Mouse (Mus musculus): ENCODE results near the gene Dnajc4.
A peak's percentile ranks its signal among the peaks of the same experiment; 100 is the strongest.
"Not testable (repeated sequence)": the region's sequence is repeated elsewhere in the genome, so short reads cannot be mapped to it uniquely, and the experiment has no call there.

The Dnajc4 gene

GRCm38 (mm10) chr19:6995255-6995991, 3.1 kb upstream of the Dnajc4 start:
- DNase-seq (ENCODE audit: low read depth, low spot score), result peak; percentile 38

- DNase-seq (ENCODE audit: low read depth, low spot score), result no peak
Observed at GRCm38 (mm10) chr19:6994489-6994888, 2.1 kb upstream of the Dnajc4 start.

GRCm38 (mm10) chr19:6994002-6994401, 1.6 kb upstream of the Dnajc4 start:
- DNase-seq (ENCODE audit: low read depth, low spot score), result no peak

GRCm38 (mm10) chr19:6993011-6993770, 819 bp upstream of the Dnajc4 start:
- no peak for DNase-seq (ENCODE audit: low read depth, low spot score)

GRCm38 (mm10) chr19:6991166-6991565, 1.2 kb downstream of the Dnajc4 start:
- DNase-seq (ENCODE audit: low read depth, low spot score), result not testable (repeated sequence)

GRCm38 (mm10) chr19:6990712-6991111, 1.7 kb downstream of the Dnajc4 start:
- no peak for DNase-seq (ENCODE audit: low read depth, low spot score)

- no peak for DNase-seq (ENCODE audit: low read depth, low spot score)
Observed at GRCm38 (mm10) chr19:6989251-6989650, 3.1 kb downstream of the Dnajc4 start.

- no peak for DNase-seq (ENCODE audit: low read depth, low spot score)
Observed at GRCm38 (mm10) chr19:6987904-6988285, 4.5 kb downstream of the Dnajc4 start.

- peak; percentile 67 for DNase-seq (ENCODE audit: low read depth, low spot score)
Observed at GRCm38 (mm10) chr19:6987061-6987903, 5.1 kb downstream of the Dnajc4 start, which contains the start of gene Vegfb. TSS of gene Vegfb (minus strand) at chr19:6987651.

GRCm38 (mm10) chr19:6985951-6986708, 6.2 kb downstream of the Dnajc4 start:
- no peak for DNase-seq (ENCODE audit: low read depth, low spot score)

- no peak for DNase-seq (ENCODE audit: low read depth, low spot score)
Observed at GRCm38 (mm10) chr19:6985300-6985699, 7.1 kb downstream of the Dnajc4 start.

GRCm38 (mm10) chr19:6983621-6984020, 8.8 kb downstream of the Dnajc4 start:
- DNase-seq (ENCODE audit: low read depth, low spot score), result no peak

GRCm38 (mm10) chr19:6981465-6981864, 10.9 kb downstream of the Dnajc4 start:
- no peak for DNase-seq (ENCODE audit: low read depth, low spot score)

GRCm38 (mm10) chr19:6980381-6981093, 11.8 kb downstream of the Dnajc4 start, which contains the start of gene Fkbp2:
TSS of gene Fkbp2 (minus strand) at chr19:6980501.
- DNase-seq (ENCODE audit: low read depth, low spot score), result peak; percentile 99

- DNase-seq (ENCODE audit: low read depth, low spot score), result peak; percentile 100
Observed at GRCm38 (mm10) chr19:6979486-6980380, 12.6 kb downstream of the Dnajc4 start.

- DNase-seq (ENCODE audit: low read depth, low spot score), result peak; percentile 61
Observed at GRCm38 (mm10) chr19:6979001-6979479, 13.3 kb downstream of the Dnajc4 start.

- no peak for DNase-seq (ENCODE audit: low read depth, low spot score)
Observed at GRCm38 (mm10) chr19:6978639-6978974, 13.8 kb downstream of the Dnajc4 start.

GRCm38 (mm10) chr19:6977759-6978638, 14.4 kb downstream of the Dnajc4 start:
- DNase-seq (ENCODE audit: low read depth, low spot score), result no peak
